Mouse (Mus musculus) gastrocnemius, postnatal 25 days (tissue): ENCODE measurements around the gene Hspa4. TPM values are rescaled to one million over a fixed set of nuclear protein-coding genes. Genes with fewer than 3 reads are reported as not detected.
A peak's percentile ranks its signal among the peaks of the same experiment; 100 is the strongest.
"Not testable (repeated sequence)": the region's sequence is repeated elsewhere in the genome, so short reads cannot be mapped to it uniquely, and the experiment has no call there.

ENCODE experiments used
- DNase-seq: peaks from one replicate; pipeline ENCODE4 v3.0.0; 2022
- total RNA-seq, 2 experiments: library from RNA; stranded (reverse); gene quantifications; 1 replicate in 1 of 2; 2 replicates in 1 of 2; pipeline ENCODE4 v1.2.3; 2021

Hspa4 gene
- total RNA-seq, 2 experiments from 2014 or later = 86.5 to 89.0 TPM

DNA sequence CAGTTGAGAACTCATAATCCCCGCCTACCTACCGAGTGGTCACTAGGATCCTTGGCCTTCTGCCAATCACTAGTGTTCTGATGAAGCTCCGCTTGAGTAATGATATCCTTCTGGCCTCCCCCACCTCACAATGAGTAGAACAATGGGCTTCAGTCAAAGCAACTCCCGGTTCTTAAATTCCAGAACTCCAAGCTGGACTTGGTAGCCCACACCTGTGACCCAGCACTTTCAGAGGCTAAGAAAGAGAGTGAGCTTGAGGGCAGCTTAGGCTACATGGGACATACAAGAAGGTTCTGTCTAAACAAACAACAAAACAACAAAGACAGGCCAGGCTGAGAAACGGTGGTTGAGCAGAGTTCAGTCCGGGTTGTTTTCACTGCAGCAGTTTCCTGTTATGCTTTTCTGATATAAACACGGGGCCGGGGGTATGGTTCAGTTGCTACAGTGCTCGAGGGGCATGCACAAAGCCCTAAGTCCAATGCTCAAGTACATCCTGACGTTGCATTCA lies 7.4 kb upstream of the Hspa4 start:
- DNase-seq = no peak

DNA sequence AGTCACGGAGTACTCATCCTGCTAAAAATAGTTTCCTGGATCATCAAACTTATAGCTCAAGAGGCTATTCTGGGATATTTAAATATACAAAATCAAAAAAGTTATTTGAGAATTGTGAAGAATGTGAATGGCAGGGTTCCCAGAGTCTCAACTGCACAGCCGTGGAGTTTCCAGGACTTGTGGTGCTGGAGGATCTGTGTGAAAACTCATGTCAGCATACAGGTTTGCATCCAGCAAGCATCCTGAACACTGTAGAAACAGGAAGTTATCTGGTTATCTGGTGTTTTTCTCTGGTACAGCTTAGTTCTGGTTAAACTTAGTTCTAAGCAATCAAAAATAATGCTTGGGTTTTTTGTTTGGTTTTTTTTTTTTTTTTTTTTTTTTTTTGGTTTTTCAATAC lies 6.7 kb upstream of the Hspa4 start:
- no peak for DNase-seq

DNA sequence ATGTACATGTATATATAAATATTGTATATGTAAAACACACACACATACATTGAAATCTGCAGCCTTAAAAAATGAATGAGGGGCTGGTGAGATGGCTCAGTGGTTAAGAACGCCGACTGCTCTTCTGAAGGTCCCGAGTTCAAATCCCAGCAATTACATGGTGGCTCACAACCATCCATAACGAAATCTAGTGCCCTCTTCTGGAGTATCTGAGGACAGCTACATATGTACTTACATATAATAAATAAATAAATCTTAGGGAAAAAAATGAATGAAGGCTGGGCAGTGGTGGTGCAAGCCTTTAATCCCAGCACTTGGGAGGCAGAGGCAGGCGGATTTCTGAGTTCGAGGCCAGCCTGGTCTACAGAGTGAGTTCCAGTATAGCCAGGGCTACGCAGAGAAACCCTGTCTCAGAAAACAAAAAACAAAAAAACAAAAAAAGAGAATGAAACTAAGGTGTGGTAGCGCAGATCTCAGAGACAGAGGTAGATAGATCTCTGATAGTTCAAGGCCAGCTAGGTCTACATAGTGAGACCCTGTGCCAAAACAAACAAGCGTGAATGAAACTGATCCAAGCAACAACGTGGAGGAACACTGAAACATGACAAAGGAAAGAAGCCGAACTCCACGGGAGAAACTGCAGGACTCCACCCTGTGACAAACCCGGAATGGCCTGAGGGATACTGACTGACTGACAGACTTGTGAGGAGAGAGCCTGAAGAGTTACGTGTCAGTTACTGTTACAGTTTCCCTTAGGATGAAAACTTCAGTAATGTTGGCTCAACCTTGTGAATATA lies 4.0 kb upstream of the Hspa4 start:
- DNase-seq = no peak

DNA sequence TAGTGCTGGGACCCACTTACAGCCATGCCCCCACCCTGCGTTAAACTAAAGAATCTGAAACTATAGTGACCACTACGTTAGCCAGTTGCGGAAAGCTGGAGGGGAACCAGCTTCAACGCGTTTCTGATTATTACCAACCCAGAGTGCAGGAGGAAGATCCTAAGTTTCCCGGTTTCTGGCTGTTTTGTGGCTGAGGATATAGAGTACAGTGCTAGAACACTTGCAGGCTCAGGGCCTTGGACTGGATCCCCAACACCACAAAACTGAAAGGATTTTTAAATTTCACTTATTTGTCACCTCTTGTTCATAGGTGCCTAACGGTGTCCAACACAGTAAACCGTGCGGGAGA lies 884 bp upstream of the Hspa4 start:
- DNase-seq = no peak

DNA sequence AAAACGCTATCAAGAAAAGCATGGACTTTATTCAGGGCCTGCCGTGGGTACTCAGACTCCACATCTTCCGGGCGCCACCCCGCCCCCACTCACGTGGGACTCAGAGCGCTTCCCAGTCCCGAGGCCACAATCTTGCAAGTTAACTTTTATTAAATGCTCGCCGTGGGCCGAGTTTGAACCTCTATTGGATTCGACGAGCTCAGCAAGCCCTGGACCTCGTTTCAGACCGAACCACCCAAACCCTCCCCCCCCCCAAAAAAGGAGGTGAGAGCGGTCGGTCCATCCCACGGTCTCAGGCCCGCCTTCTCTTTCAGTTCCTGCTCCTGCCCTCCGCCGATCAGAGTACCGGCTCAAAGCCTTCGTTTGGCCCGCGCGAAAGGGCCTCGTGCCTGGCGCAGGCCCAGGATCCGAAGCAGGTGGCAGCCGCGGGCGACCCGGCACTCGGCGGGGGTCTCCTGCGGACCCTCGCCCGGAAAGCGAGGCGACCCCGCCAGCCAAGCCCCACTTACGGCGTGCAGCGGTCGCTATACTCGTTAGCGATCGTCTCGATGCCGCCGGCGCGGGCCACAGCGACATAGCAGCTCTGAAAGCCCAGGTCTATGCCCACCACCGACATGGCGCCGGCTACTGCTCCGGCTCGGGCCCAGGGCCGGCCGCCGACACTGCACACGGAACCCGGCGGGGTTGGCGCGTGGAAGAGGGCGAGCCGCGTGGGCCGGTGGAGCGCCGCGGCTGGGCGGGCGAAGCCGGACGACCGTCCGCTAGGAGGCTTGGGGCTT lies 517 bp downstream of the Hspa4 start:
- DNase-seq = no peak

DNA sequence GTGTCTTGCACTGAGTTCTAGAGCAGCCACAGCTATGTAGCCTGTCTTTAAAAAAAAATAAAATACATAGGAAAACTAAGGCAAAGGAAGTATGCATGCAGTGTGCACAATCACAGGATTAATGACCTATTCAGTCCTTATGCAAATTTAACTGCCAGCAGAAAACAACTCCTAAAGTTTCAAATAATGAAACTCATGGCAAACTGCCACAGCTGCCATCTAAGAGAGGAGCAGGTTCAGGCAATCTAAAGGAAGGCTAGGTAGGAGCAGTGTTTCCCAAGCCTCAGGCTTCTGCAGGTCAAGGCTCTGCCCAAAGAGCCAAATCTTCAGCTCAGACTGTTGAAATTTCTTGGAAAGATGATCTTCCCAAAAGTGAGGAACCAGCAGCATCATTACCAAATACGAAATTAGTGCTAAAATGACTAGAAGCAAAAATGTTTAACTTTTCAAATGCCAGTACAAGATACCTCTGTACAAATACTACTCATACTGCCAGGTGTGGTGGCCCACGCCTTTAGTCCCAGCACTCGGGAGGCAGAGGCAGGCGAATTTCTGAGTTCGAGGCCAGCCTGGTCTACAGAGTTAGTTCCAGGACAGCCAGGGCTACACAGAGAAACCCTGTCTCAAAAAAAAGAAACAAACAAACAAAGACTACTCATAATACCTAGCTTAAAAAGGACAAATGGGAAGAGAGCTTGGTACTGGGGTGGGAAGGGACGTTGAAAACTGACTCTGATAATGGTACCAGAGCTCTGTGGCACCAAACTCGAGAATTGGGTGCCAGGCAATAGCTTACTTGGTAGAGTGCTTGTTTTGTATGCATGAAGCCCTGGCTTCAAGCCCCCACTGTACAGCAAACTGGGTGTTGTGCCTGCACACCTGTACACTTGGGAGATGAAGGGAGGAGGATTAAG lies 2.1 kb downstream of the Hspa4 start:
- no peak for DNase-seq

DNA sequence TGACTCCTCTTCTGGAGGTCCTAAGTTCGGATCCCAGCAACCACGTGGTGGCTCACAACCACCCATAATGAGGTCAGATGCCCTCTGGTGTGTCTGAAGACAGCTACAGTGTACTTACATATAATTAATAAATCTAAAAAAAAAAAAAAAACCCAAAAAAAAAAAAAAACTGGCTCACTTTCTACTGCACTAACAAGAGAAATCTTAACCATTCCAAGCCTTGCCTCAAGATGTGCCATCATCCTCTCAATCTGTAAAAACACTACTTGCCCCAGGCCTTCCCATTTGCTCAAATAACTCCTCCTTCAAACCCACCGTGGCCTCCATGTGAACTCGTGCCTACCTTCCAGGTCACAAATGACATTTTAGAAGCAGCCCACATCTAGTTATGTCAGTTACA lies 3.4 kb downstream of the Hspa4 start:
- no peak for DNase-seq

GRCm38 (mm10) chr11:53294441-53294840 lies 5.8 kb downstream of the Hspa4 start:
- no peak for DNase-seq

DNA sequence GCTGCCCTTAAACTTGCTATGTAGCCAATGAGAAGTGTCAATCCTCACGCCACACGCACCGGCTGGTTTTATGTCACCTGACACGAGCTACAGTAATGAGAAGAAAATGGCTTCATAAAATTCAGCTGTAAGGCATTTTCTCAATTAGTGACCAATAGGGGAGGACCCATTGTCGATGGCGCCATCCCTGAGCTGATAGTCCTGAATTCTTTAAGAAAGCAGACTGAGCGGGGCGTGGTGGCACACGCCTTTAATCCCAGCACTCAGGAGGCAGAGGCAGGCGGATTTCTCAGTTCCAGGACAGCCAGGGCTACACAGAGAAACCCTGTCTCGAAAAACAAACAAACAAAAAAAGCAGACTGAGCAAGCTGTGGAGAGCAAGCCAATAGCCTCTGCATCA lies 9.4 kb downstream of the Hspa4 start:
- DNase-seq = no peak

DNA sequence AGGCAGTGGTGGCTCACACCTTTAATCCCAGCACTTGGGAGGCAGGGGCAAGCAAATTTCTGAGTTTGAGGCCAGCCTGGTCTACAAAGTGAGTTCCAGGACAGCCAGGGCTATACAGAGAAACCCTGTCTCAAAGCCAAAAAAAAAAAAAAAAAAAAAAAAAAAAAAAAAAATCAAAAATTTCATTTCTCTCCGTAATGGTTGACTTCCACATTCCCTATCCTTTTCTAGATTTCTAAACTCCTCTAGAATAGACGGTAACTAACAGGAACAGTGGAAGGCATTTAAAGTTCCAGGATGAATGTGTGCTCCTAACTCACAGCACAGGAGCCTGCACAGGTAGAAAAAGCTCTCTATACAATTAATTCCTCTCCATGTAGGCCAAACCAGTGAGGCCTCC lies 10.1 kb downstream of the Hspa4 start:
- DNase-seq = not testable (repeated sequence)

GRCm38 (mm10) chr11:53285885-53286284 lies 14.4 kb downstream of the Hspa4 start:
- DNase-seq = no peak

DNA sequence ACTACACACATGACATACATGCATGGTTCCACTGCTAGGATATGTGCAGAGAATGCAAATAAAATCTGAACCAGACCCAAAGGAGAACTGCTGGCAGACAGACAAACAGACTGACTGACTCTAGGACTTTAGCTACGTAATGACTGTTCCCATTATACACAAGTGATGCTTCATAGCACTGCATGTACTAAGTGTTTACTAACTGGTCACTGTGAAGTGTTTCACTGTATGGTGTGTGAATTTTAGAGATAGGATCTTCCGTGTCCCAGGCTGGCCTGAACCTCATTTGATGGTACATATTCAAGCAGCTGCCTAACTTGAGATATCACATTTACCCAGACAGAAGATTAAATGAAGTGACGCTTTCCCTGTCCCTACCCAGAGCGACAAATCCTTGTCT lies 21.8 kb downstream of the Hspa4 start:
- no peak for DNase-seq

- no peak for DNase-seq
Observed at GRCm38 (mm10) chr11:53275358-53275757, 24.9 kb downstream of the Hspa4 start.

DNA sequence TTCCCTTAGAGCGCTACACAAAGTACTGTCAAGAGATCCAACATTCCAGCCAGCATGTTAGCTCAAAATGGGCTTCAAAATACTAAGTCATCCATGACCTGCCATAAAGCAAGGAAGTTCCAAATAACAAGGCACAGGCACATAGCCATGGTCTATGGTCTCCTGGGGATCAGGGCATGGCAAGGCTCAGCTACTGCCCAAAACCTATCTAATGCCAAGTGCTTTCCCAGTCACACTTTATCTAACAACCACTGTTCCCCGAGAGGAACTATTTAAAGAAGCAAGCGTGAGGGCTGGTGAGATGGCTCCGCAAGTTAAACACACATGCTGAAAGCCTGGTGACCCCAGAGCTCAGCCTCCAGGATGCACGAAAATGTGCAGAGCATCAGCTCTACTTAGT lies 26.9 kb downstream of the Hspa4 start:
- DNase-seq = no peak

DNA sequence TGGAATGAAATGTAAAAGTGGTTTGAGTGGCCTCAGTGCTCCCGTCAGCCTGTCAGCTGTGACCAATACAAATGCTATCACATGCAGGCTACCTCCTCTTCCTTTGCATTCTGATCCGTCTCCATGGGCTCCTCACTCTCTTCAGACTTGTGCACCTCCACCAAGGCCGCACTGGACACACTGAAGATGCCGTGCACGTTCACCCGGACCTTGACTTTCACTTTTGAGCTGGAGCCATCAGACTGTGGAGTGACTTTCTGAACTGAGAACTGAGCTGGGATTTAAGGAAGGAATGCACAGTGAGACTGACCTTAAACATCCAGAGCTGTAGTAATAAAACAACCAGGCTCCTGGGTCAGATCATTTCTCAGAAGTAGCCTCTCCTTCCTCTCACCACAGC lies 30.7 kb downstream of the Hspa4 start:
- DNase-seq = no peak

- no peak for DNase-seq
Observed at GRCm38 (mm10) chr11:53260556-53260955, 39.7 kb downstream of the Hspa4 start.

DNA sequence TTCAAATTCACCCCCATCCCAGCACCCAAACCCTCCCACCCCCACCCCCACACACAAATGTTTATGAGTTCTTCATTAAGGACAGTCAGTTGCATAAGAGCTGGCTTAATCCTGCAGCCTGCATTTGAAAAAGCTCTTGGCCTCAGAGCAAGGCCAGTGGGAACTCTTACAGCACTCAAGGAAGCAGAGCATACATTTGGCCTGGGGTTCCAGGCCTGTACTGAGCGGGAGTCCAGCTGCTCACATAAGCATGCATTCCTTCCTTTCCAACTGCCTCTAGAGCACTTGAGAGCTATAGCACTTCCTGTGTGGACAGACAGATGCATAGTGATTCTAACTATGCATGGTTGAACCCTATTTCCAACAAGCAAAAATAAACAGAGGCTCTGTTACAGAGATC lies 40.2 kb downstream of the Hspa4 start:
- DNase-seq = no peak

DNA sequence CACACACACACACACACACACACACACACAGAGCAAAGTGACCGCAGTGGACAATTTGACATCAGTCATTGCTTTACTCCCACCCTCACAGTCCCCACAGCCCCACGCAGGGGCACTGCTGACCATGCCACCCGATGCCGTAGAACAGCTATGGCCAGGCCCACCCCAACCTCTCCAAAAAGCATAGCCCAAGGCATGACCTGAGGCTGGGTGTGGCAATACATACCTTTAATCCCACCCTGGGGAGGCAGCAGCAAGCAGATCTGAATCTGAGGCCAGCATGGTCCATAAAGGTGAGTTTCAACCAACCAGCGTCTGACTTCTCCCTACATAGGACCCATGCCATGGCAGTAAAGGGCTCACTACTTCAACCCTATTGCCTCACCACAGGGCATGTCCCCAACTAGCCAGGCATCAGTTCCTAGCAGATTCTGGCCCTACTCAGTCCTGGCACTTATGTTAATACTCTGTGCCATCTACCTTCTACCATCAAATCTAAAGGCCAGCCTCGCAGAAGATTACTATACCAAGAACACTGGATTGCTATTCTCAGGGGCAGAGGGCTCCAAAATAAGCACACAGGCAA lies 41.1 kb downstream of the Hspa4 start:
- no peak for DNase-seq

DNA sequence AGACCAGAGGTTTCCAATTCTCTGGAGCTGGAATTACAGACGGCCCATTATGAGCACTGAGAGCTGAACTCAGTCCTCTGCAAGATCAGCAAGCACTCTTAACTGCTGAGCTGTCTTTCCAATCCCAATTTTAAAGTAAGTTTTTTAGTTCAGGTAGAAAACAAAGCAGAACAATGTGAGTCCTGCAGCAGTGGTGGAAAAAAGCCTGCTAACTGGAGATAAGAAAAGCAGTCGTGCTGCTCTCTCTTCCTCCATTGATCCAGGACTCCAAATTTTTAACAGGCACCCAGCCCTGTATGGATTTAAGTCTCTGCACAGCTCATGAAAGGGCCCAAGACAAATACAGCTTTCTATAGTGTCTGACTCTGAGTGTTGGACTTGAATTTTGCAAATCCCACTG lies 43.3 kb downstream of the Hspa4 start:
- DNase-seq = no peak

DNA sequence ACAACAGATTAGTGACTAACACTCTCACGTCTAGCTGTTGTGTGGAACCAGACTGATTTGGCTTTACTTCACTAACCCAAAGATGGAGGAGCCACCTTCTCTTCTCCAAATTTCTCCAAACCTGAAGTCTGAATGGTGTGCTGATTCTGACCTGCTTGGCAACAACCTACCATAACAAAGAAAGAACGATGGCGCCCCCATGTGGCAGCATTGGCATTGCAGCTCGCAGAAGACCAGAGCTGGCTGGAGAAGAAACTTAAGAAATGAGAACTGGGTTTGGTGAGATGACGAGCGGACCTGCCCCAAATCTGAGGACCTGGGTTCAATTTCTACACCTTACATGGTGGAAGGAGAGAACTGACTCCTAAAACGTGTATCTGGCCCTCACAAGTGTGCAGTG lies 45.3 kb downstream of the Hspa4 start:
- peak; percentile 13 for DNase-seq

DNA sequence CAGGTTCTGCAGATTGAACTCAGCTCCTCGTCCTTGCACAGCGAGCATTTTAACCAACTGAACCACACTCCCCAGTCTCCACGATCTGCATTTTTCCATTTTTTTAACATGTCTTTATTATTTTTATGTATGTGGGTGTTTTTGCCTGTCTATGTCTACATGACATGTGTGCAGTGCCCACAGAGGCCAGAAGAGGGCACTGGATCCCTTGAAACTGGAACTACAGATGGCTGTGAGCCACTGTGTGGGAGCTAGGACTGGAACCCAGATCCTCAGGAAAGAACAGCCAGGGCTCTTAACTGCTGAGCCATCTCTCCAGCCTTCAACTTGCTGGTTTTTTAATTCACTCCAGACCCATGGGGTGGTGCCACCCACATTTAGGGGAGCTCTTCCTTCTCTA lies 45.8 kb downstream of the Hspa4 start:
- DNase-seq = no peak
